Mouse (Mus musculus) heart, embryonic 10.5 days (tissue): ENCODE results near the gene Olfr286. TPM values are rescaled to one million over a fixed set of nuclear protein-coding genes. Genes with fewer than 3 reads are reported as not detected.

Source experiments
- DNase-seq: peaks from one replicate; pipeline ENCODE4 v3.0.0-alpha.2; 2017; ENCODE audit warnings: low spot score
- H3K27ac ChIP-seq: fragments of 300-500 bp; sonication (generic); 2 replicates; pipeline ENCODE4 v1.5.1; 2016; ENCODE audit warnings: mild to moderate bottlenecking
- H3K27me3 ChIP-seq: fragments of 300-500 bp; sonication (generic); 2 replicates; pipeline ENCODE4 v1.6.1; 2016; ENCODE audit warnings: mild to moderate bottlenecking; ENCODE audit not compliant: poor library complexity, insufficient read depth, severe bottlenecking
- H3K36me3 ChIP-seq: fragments of 300-500 bp; sonication (generic); 2 replicates; pipeline ENCODE4 v1.6.1; 2016; ENCODE audit warnings: mild to moderate bottlenecking, moderate library complexity
- H3K4me1 ChIP-seq: fragments of 300-500 bp; sonication (generic); 2 replicates; pipeline ENCODE4 v1.6.1; 2016; ENCODE audit warnings: mild to moderate bottlenecking
- H3K4me3 ChIP-seq: fragments of 300-500 bp; sonication (generic); 2 replicates; pipeline ENCODE4 v1.5.1; 2016; ENCODE audit warnings: mild to moderate bottlenecking, moderate library complexity
- H3K9me3 ChIP-seq: fragments of 300-500 bp; sonication (generic); 2 replicates; pipeline ENCODE4 v1.6.1; 2016; ENCODE audit warnings: mild to moderate bottlenecking, moderate library complexity
- WGBS: fragments of 180-500 bp; shearing (Covaris S2); methylation state at CpG from one replicate; pipeline ENCODE4 v1.1.7; 2016; 5-methylcytosine and 5-hydroxymethylcytosine counted together
- polyA plus RNA-seq: library from polyadenylated mRNA; unstranded; fragments of >200 nt; fragmentation: Nextera tagmentation; extraction: Ambion mirVana; gene quantifications from 2 replicates; pipeline ENCODE4 v1.2.1, GENCODE M21; 2016

The Olfr286 gene
- not detected in 2 replicates for polyA plus RNA-seq

DNA sequence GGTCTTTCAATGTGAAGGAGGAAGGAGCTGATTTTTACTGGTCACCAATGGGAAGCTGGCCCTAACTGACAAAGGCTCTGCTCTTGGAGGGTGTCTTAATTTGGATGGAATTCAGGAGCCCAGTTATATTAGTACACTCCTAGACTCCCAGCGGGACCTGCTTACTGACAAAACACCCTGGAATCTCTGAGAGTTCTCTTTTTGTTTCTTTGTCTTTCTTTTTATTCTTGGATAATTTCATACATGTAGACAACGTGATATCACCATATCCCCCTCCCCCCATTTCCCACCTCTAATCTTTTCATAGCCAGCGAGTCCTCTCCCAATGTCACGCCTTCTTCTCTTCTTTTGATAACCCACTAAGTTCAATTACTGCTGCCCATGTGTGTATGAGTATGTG lies at the start of gene Olfr286:
Gene Olfr286, minus strand, starts transcription at position 101 of the 400 bp plus-strand sequence.
- WGBS, result 73% methylated on average over 4 of the region's 4 CpGs
- no peaks in the 10 kb centered on the region for H3K4me1 ChIP-seq
- no peaks in the 10 kb centered on the region for H3K9me3 ChIP-seq
- no peak for DNase-seq
- H3K27ac ChIP-seq, result no peak within 1 kb of the TSS
- no peaks in the 10 kb centered on the region; the same call in 1 of the 2 replicates for H3K27me3 ChIP-seq
- H3K4me3 ChIP-seq, result no peak within 1 kb of the TSS
- H3K36me3 ChIP-seq, result no peaks in the 10 kb centered on the region

GRCm38 (mm10) chr15:98257776-98258175 lies 23.5 kb upstream of the Olfr286 start:
- no peak for DNase-seq

GRCm38 (mm10) chr15:98257193-98257592 lies 22.9 kb upstream of the Olfr286 start, which contains the start of gene H1fnt:
TSS of gene H1fnt (minus strand) at chr15:98257293.
- no peak within 1 kb of the TSS for H3K27ac ChIP-seq
- DNase-seq, result no peak
- H3K4me3 ChIP-seq, result no peak within 1 kb of the TSS
- H3K4me1 ChIP-seq, result no peaks in the 10 kb centered on the region
- no peaks in the 10 kb centered on the region for H3K9me3 ChIP-seq
- WGBS, result 77% methylated on average over 8 of the region's 8 CpGs
- no peaks in the 10 kb centered on the region for H3K36me3 ChIP-seq
- no peaks in the 10 kb centered on the region for H3K27me3 ChIP-seq

More at GRCm38 (mm10) chr15:98257776-98258175, 23.5 kb upstream of the Olfr286 start:
- Histone ChIP-seq H3K4me3 (no peak overlapping the region), H3K27me3 (no peaks in the 10 kb centered on the region), H3K4me1 (no peaks in the 10 kb centered on the region), H3K9me3 (no peaks in the 10 kb centered on the region), H3K36me3 (no peaks in the 10 kb centered on the region), H3K27ac (no peak overlapping the region)
- WGBS, result 81% methylated on average over 7 of the region's 7 CpGs

DNA sequence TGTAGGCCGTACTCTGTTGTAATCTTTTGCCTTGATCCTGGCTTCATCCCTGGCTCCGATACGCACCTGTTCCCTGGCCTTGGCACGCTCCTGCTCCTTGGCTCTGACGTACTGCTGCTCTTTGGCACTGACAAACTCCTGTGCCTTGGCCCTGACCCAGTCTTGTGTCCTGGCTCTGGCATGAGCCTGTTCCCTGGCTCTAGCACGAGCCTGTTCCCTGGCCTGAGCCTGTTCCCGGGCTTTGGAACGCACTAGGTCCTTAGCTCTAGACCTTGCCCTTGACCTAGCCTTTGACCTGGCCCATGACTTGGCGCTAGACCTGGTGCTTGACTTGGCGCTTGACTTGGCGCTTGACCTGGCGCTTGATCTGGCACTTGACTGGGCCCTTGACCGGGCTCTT lies 22.0 kb upstream of the Olfr286 start:
- H3K27me3 ChIP-seq, result no peaks in the 10 kb centered on the region
- no peaks in the 10 kb centered on the region for H3K9me3 ChIP-seq
- H3K4me1 ChIP-seq, result no peaks in the 10 kb centered on the region
- H3K4me3 ChIP-seq, result no peak overlapping the region
- 92% methylated on average over 13 of the region's 13 CpGs for WGBS
- H3K27ac ChIP-seq, result no peak overlapping the region
- H3K36me3 ChIP-seq, result no peaks in the 10 kb centered on the region
- DNase-seq, result no peak

DNA sequence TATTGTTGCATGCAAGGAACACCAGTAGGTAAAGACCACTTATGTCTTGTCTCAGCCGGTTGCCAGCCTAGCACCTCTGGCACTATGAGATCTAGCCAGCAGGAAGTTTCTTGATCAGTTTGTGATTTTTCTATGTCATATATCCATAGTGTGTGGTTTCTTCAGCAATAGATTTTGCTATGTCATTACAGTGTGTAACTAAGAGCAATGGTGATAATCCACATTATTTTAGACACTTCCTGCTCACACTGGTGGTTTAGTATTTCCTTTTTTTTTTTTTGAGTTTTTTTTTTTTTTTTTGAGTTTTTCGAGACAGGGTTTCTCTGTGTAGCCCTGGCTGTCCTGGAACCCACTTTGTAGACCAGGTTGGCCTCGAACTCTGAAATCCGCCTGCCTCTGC lies 1.2 kb upstream of the Olfr286 start:
- 71% methylated on average over 4 of the region's 4 CpGs for WGBS
- H3K4me1 ChIP-seq, result no peaks in the 10 kb centered on the region
- no peaks in the 10 kb centered on the region for H3K9me3 ChIP-seq
- no peaks in the 10 kb centered on the region; the same call in 1 of the 2 replicates for H3K27me3 ChIP-seq
- H3K4me3 ChIP-seq, result no peak overlapping the region
- H3K36me3 ChIP-seq, result no peaks in the 10 kb centered on the region
- H3K27ac ChIP-seq, result no peak overlapping the region
- no peak for DNase-seq

- H3K9me3 ChIP-seq, result no peaks in the 10 kb centered on the region
- DNase-seq, result no peak
- no peak overlapping the region for H3K4me3 ChIP-seq
- H3K27me3 ChIP-seq, result no peaks in the 10 kb centered on the region
- H3K36me3 ChIP-seq, result no peaks in the 10 kb centered on the region
- no peak overlapping the region for H3K27ac ChIP-seq
- H3K4me1 ChIP-seq, result no peaks in the 10 kb centered on the region
- 68% methylated on average over 7 of the region's 7 CpGs for WGBS
Measured at GRCm38 (mm10) chr15:98226096-98226495, 8.2 kb downstream of the Olfr286 start.

GRCm38 (mm10) chr15:98225610-98226009 lies 8.6 kb downstream of the Olfr286 start:
- Histone ChIP-seq H3K4me1 (no peaks in the 10 kb centered on the region), H3K4me3 (no peak overlapping the region), H3K36me3 (no peaks in the 10 kb centered on the region), H3K27ac (no peak overlapping the region), H3K9me3 (no peaks in the 10 kb centered on the region), H3K27me3 (no peaks in the 10 kb centered on the region)
- WGBS, result 43% methylated on average over 16 of the region's 16 CpGs
- no peak for DNase-seq

DNA sequence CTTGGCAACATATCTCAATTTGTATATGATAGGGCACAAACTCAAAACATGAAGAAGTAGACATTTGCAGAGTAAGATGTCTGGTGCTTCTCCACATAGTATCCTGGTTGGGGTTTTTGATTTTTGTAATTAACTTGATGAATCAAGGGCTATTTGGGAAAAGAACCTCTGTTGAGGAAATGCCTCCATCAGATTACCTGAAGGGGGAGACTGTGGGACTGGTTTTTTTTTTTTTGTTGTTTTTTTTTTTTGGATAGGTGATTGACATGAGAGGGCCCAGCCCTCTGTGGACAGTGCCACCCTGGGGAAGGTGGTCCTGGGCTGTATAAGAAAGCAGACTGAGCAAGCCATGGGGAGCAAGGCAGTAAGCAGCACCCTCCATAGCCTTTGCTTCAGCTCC lies 11.9 kb downstream of the Olfr286 start:
- Histone ChIP-seq H3K4me3 (no peak overlapping the region), H3K27ac (no peak overlapping the region), H3K4me1 (no peaks in the 10 kb centered on the region), H3K27me3 (no peaks in the 10 kb centered on the region), H3K36me3 (no peaks in the 10 kb centered on the region), H3K9me3 (no peaks in the 10 kb centered on the region)
- no peak for DNase-seq

DNA sequence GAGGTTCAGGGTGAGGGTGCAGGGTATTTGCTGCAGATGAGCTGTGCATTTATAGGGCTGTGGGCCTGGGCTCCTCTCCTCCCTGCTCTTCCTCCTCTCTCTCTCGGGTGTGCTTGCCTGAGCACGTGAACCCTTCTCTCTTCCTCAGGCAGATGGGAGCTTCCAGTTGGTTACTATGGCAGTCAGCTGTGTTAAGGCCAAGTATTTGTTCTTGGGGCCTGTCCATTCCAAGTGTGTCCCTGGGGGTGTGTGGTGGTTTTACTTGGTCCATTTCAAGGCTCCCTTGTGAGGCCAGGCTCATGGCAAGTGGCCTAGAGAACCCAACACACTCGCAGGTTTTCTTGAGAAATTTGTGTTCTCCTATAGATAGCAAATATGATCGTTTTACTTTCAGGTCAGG lies 13.4 kb downstream of the Olfr286 start, which contains the start of the genes Gm44579 and Olfr287:
Gene Gm44579, minus strand, starts transcription at position 101 of the 400 bp plus-strand sequence.
Gene Olfr287, minus strand, starts transcription at position 180 of the 400 bp plus-strand sequence.
- DNase-seq, result no peak
- 73% methylated on average over 4 of the region's 4 CpGs for WGBS
- H3K4me1 ChIP-seq, result no peaks in the 10 kb centered on the region

DNA sequence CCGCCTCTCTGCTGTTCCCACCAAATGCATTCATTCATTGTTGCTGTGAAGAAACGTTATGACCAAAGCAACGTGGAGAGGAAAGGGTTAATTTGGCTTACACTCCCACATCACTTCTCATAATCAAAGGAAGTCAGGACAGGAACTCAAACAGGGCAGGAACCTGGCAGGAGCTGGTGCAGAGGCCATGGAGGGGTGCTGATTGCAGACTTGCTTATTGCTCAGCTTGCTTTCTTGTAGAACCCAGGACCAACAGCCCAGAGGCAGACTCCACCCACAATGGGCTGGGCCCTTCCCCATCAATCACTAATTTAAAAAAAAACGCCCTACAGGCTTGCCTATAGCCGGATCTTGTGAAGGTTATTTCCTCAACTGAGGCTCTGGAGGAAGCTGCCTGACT lies 20.1 kb downstream of the Olfr286 start:
- H3K27me3 ChIP-seq, result no peaks in the 10 kb centered on the region
- no peak overlapping the region for H3K27ac ChIP-seq
- no peaks in the 10 kb centered on the region for H3K36me3 ChIP-seq
- DNase-seq, result no peak
- H3K4me3 ChIP-seq, result no peak overlapping the region
- WGBS, result 70% methylated on average over 5 of the region's 5 CpGs
- H3K9me3 ChIP-seq, result no peaks in the 10 kb centered on the region
- H3K4me1 ChIP-seq, result 0 out of 2 replicates have a peak, but pooled peaks cover 2% of the 10 kb centered on the region

More for the DNA sequence above, 13.4 kb downstream of the Olfr286 start, which contains the start of the genes Gm44579 and Olfr287:
- Histone ChIP-seq H3K9me3 (no peaks in the 10 kb centered on the region), H3K4me3 (no peak within 1 kb of the TSS), H3K27ac (no peak within 1 kb of the TSS), H3K36me3 (no peaks in the 10 kb centered on the region), H3K27me3 (no peaks in the 10 kb centered on the region)

GRCm38 (mm10) chr15:98213336-98213870 lies 20.8 kb downstream of the Olfr286 start:
- no peaks in the 10 kb centered on the region for H3K9me3 ChIP-seq
- H3K4me3 ChIP-seq, result no peak overlapping the region
- no peaks in the 10 kb centered on the region for H3K27me3 ChIP-seq
- H3K36me3 ChIP-seq, result no peaks in the 10 kb centered on the region
- H3K27ac ChIP-seq, result no peak overlapping the region
- 0 out of 2 replicates have a peak, but pooled peaks cover 2% of the 10 kb centered on the region for H3K4me1 ChIP-seq
- DNase-seq, result no peak
- WGBS, result 69% methylated on average over 5 of the region's 5 CpGs

DNA sequence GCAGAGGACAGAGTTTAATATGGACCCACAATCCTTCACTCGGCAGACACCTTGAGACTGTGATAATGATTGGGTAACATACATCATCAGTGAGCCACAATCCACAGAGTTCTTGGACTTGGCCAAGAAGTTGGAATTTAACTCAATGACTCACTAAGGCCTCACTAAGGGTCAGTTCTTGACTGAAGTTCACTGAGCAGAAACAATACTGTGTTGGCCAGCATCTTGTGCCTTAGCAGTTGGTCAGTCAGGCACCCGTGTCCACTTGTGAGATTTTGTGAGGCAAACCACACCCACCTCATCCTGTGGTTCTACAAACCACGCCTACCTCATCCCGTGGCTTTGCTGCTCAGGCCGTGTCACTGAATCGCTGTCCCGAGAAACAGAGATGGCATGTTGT lies 24.6 kb downstream of the Olfr286 start:
- WGBS, result 77% methylated on average over 7 of the region's 7 CpGs

DNA sequence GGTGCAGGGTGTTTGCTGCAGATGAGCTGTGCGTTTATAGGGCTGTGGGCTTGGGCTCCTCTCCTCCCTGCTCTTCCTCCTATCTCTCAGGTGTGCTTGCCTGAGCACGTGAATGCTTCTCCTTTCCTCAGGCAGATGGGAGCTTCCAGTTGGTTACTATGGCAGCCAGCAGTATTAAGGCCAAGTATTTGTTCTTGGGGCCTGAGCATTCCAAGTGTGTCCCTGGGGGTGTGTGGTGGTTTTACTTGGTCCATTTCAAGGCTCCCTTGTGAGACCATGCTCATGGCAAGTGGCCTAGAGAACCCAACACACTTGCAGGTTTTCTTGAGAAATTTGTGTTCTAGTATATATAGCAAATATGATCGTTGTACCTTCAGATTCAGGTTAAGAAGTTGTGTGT lies 38.8 kb downstream of the Olfr286 start, which contains the start of gene Olfr288:
Gene Olfr288, minus strand, starts transcription at position 101 of the 400 bp plus-strand sequence.
- 61% methylated on average over 3 of the region's 3 CpGs for WGBS
- no peak within 1 kb of the TSS for H3K4me3 ChIP-seq
- no peaks in the 10 kb centered on the region for H3K4me1 ChIP-seq
- no peak for DNase-seq
- H3K9me3 ChIP-seq, result no peaks in the 10 kb centered on the region
- H3K27ac ChIP-seq, result no peak within 1 kb of the TSS
- no peaks in the 10 kb centered on the region for H3K36me3 ChIP-seq
- H3K27me3 ChIP-seq, result no peaks in the 10 kb centered on the region

More for the DNA sequence above, 24.6 kb downstream of the Olfr286 start:
- DNase-seq, result no peak
- Histone ChIP-seq H3K27ac (no peak overlapping the region), H3K9me3 (no peaks in the 10 kb centered on the region), H3K27me3 (no peaks in the 10 kb centered on the region), H3K4me1 (0 out of 2 replicates have a peak, but pooled peaks cover 2% of the 10 kb centered on the region), H3K4me3 (no peak overlapping the region), H3K36me3 (no peaks in the 10 kb centered on the region)
